Mouse (Mus musculus): Measurements from ENCODE around the gene Wsb1. TPM values are rescaled to one million over a fixed set of nuclear protein-coding genes. Genes with fewer than 3 reads are reported as not detected.

Wsb1 gene
- polyA plus RNA-seq, 1 experiment from 2014 or later = 469 TPM

DNA sequence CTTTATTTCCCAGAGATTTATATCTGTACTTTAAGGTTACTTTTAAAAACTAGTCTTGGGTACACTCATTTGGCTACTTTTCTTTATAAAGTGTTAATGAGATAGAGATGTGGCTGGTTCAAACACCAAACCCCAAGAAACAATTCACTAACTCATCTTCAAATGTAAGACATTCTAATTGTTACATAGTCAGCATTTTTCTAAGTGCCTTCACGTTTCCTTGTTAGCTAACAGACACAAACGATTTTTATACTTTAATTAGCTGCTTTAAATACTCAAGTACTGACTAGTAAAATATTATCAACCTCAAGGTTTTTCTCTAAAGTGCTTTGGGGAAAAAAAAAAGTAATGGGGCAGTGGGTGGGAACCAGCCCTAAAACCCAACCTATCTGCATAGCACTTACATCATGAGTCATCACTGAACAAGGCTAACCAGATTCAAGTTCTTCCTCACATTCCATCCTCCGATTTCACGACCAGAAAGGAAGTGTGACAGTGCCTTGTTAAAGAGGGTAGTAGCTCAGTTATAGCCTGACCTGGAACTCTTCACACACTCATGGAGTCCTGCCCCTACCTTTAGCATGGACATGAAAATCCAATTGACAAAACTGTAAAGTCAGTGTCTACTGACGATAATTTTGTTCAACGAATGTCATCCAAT, 1.5 kb downstream of the Wsb1 start:
- Histone ChIP-seq H3K4me1 (replicated peaks; ENCODE audit: control insufficient read depth, insufficient read depth, low read length) (no peaks in the 10 kb centered on the region; the same call in 1 of the 2 replicates), H3K4me2 (replicated peaks; ENCODE audit: low read depth, low read length) (peak overlapping the region; percentile 47), H3K27me3 (ENCODE audit: control insufficient read depth, insufficient read depth, low read length) (no peaks in the 10 kb centered on the region), H3K9me3 (ENCODE audit: control insufficient read depth, low read length) (no peaks in the 10 kb centered on the region), H3K9ac (ENCODE audit: low read depth, low read length) (peak overlapping the region; percentile 97), H3K36me3 (ENCODE audit: control insufficient read depth, insufficient read depth, low read length) (peaks cover 2% of the 10 kb centered on the region; the same call in 1 of the 2 replicates), H3K27ac (ENCODE audit: low read depth, low read length) (no peak overlapping the region), H3K4me3 (ENCODE audit: low read depth, low read length) (peak overlapping the region; percentile 88)
- DNase-seq (ENCODE audit: low spot score) = peak; percentile 47
- ATAC-seq (ENCODE audit: low FRiP score) = no peak
- 28% methylated on average over 6 of the region's 6 CpGs for WGBS

DNA sequence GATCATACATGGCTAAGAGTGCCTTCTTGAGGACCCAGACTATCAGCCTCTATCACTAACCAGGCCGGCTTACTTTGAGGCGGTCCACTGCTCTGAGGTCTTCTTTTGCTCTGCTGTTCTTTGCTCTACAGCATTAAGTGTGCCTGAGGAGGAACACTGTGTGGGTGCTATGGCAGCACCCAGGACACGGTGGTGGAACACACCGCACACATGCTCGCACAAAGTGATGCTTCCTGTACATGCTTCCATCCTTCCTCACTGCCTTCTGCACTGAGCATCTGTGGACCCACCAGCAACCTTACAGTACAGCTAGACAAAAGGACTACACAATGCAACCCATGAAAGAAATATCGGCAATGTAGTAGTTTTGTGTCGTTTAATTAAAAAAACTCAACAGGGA, 15.4 kb downstream of the Wsb1 start:
- Histone ChIP-seq H3K4me3 (ENCODE audit: low read depth, low read length) (no peak overlapping the region), H3K9ac (ENCODE audit: low read depth, low read length) (no peak overlapping the region), H3K4me1 (replicated peaks; ENCODE audit: control insufficient read depth, insufficient read depth, low read length) (no peaks in the 10 kb centered on the region), H3K27me3 (ENCODE audit: control insufficient read depth, insufficient read depth, low read length) (no peaks in the 10 kb centered on the region), H3K27ac (ENCODE audit: low read depth, low read length) (no peak overlapping the region), H3K4me2 (replicated peaks; ENCODE audit: low read depth, low read length) (no peak overlapping the region), H3K9me3 (ENCODE audit: control insufficient read depth, low read length) (no peaks in the 10 kb centered on the region; the same call in 1 of the 2 replicates), H3K36me3 (ENCODE audit: control insufficient read depth, insufficient read depth, low read length) (peaks cover 25% of the 10 kb centered on the region)
- 97% methylated on average over 7 of the region's 7 CpGs for WGBS
- DNase-seq (ENCODE audit: low spot score) = no peak
- no peak for ATAC-seq (ENCODE audit: low FRiP score)

GRCm38 (mm10) chr11:79238398-79238752, 16.1 kb downstream of the Wsb1 start:
- DNase-seq (ENCODE audit: low spot score) (peak; percentile 52), ATAC-seq (ENCODE audit: low FRiP score) (no peak)
- no peaks in the 10 kb centered on the region; the same call in 1 of the 2 replicates for H3K9me3 ChIP-seq (ENCODE audit: control insufficient read depth, low read length)
- WGBS = 39% methylated on average over 1 of the region's 1 CpGs
- no peak overlapping the region for H3K27ac ChIP-seq (ENCODE audit: low read depth, low read length)
- H3K27me3 ChIP-seq (ENCODE audit: control insufficient read depth, insufficient read depth, low read length) = no peaks in the 10 kb centered on the region
- no peak overlapping the region for H3K4me3 ChIP-seq (ENCODE audit: low read depth, low read length)
- H3K9ac ChIP-seq (ENCODE audit: low read depth, low read length) = no peak overlapping the region
- H3K36me3 ChIP-seq (ENCODE audit: control insufficient read depth, insufficient read depth, low read length) = peaks cover 25% of the 10 kb centered on the region
- H3K4me2 ChIP-seq (replicated peaks; ENCODE audit: low read depth, low read length) = no peak overlapping the region
- no peaks in the 10 kb centered on the region for H3K4me1 ChIP-seq (replicated peaks; ENCODE audit: control insufficient read depth, insufficient read depth, low read length)

- no peak for DNase-seq (ENCODE audit: low spot score)
- H3K4me2 ChIP-seq (replicated peaks; ENCODE audit: low read depth, low read length) = no peak overlapping the region
- H3K4me3 ChIP-seq (ENCODE audit: low read depth, low read length) = no peak overlapping the region
- no peak overlapping the region for H3K9ac ChIP-seq (ENCODE audit: low read depth, low read length)
- no peaks in the 10 kb centered on the region; the same call in 1 of the 2 replicates for H3K9me3 ChIP-seq (ENCODE audit: control insufficient read depth, low read length)
- ATAC-seq (ENCODE audit: low FRiP score) = no peak
- no peaks in the 10 kb centered on the region for H3K27me3 ChIP-seq (ENCODE audit: control insufficient read depth, insufficient read depth, low read length)
- WGBS = 93% methylated on average over 11 of the region's 11 CpGs
- H3K27ac ChIP-seq (ENCODE audit: low read depth, low read length) = no peak overlapping the region
- H3K4me1 ChIP-seq (replicated peaks; ENCODE audit: control insufficient read depth, insufficient read depth, low read length) = no peaks in the 10 kb centered on the region
- H3K36me3 ChIP-seq (ENCODE audit: control insufficient read depth, insufficient read depth, low read length) = peaks cover 24% of the 10 kb centered on the region
These were observed 16.6 kb downstream of the Wsb1 start for GRCm38 (mm10) chr11:79237644-79238397.

GRCm38 (mm10) chr11:79230251-79230570, 24.3 kb downstream of the Wsb1 start:
- no peak overlapping the region for H3K4me3 ChIP-seq (ENCODE audit: low read depth, low read length)
- no peaks in the 10 kb centered on the region for H3K9me3 ChIP-seq (ENCODE audit: control insufficient read depth, low read length)
- 93% methylated on average over 13 of the region's 13 CpGs for WGBS
- no peak for DNase-seq (ENCODE audit: low spot score)
- no peaks in the 10 kb centered on the region for H3K4me1 ChIP-seq (replicated peaks; ENCODE audit: control insufficient read depth, insufficient read depth, low read length)
- H3K9ac ChIP-seq (ENCODE audit: low read depth, low read length) = no peak overlapping the region
- no peaks in the 10 kb centered on the region for H3K36me3 ChIP-seq (ENCODE audit: control insufficient read depth, insufficient read depth, low read length)
- H3K27me3 ChIP-seq (ENCODE audit: control insufficient read depth, insufficient read depth, low read length) = no peaks in the 10 kb centered on the region
- H3K27ac ChIP-seq (ENCODE audit: low read depth, low read length) = no peak overlapping the region
- H3K4me2 ChIP-seq (replicated peaks; ENCODE audit: low read depth, low read length) = no peak overlapping the region
- ATAC-seq (ENCODE audit: low FRiP score) = no peak

DNA sequence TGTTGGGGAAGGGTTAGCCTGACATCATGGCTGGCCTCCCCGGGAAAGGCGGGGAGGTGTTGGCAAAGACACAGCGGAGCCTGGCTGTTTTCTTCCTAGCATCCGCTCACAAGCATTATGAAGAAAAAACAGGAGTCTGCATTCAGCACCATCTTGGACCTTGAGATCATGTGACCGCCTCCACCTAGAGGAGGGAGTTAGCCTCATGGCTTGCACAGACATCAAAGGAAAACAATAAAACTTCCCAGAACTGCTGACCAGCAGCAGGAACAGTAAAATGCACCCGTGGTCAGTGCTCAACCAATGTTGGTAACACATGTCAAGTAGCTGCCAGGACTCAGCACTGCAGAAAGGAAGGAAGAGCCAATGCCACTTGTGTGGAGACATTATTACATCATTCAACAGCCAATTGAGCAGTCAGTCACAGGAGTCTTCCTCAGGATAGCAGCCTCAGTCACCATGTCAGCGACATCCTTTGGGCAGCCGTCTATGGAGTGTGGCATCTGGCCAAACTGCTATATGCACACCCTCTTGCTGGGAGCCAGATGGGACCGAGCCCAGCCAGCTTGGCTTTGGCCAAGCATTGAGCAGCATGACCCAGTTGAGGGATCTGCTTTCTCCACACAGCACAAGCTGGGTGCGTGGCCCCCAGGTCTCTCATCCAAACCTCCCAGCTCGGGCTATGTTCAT, 24.8 kb downstream of the Wsb1 start:
- Histone ChIP-seq H3K9me3 (ENCODE audit: control insufficient read depth, low read length) (no peaks in the 10 kb centered on the region), H3K4me3 (ENCODE audit: low read depth, low read length) (no peak overlapping the region), H3K4me2 (replicated peaks; ENCODE audit: low read depth, low read length) (no peak overlapping the region), H3K9ac (ENCODE audit: low read depth, low read length) (no peak overlapping the region), H3K27ac (ENCODE audit: low read depth, low read length) (no peak overlapping the region), H3K4me1 (replicated peaks; ENCODE audit: control insufficient read depth, insufficient read depth, low read length) (peaks cover under 1% of the 10 kb centered on the region; the same call in 1 of the 2 replicates), H3K36me3 (ENCODE audit: control insufficient read depth, insufficient read depth, low read length) (no peaks in the 10 kb centered on the region), H3K27me3 (ENCODE audit: control insufficient read depth, insufficient read depth, low read length) (no peaks in the 10 kb centered on the region)
- ATAC-seq (ENCODE audit: low FRiP score) (no peak), DNase-seq (ENCODE audit: low spot score) (no peak)
- WGBS = 89% methylated on average over 11 of the region's 11 CpGs

DNA sequence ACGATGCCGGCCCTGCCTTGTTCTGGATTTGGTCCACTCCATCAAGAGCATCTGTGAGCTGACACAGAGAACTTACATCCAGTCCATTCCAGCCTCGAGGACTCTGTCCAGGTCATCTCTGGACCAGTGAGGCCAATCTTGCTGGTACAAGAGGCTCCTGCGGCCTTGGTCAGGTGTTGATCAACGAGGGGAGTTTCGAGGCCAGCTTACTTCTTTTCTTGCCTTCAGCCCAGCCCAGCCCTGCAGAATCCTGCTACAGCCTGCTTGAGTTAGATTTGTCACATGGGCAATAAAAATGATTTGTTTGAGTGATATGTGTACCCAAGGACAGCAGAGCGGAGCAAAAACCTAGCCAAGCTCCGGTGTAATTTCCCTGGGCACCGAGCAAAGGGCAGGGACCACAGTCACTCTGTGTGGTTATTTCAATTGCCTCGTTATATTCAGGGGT, 25.4 kb downstream of the Wsb1 start:
- H3K9ac ChIP-seq (ENCODE audit: low read depth, low read length) = no peak overlapping the region
- H3K4me2 ChIP-seq (replicated peaks; ENCODE audit: low read depth, low read length) = no peak overlapping the region
- ATAC-seq (ENCODE audit: low FRiP score) = no peak
- no peak overlapping the region for H3K27ac ChIP-seq (ENCODE audit: low read depth, low read length)
- no peak overlapping the region for H3K4me3 ChIP-seq (ENCODE audit: low read depth, low read length)
- no peaks in the 10 kb centered on the region for H3K9me3 ChIP-seq (ENCODE audit: control insufficient read depth, low read length)
- WGBS = 88% methylated on average over 10 of the region's 10 CpGs
- DNase-seq (ENCODE audit: low spot score) = no peak
- H3K27me3 ChIP-seq (ENCODE audit: control insufficient read depth, insufficient read depth, low read length) = no peaks in the 10 kb centered on the region
- H3K4me1 ChIP-seq (replicated peaks; ENCODE audit: control insufficient read depth, insufficient read depth, low read length) = peaks cover 3% of the 10 kb centered on the region; the same call in 1 of the 2 replicates
- no peaks in the 10 kb centered on the region for H3K36me3 ChIP-seq (ENCODE audit: control insufficient read depth, insufficient read depth, low read length)

GRCm38 (mm10) chr11:79228089-79228488, 26.4 kb downstream of the Wsb1 start:
- H3K9me3 ChIP-seq (ENCODE audit: control insufficient read depth, low read length) = no peaks in the 10 kb centered on the region
- H3K4me3 ChIP-seq (ENCODE audit: low read depth, low read length) = no peak overlapping the region
- no peaks in the 10 kb centered on the region for H3K27me3 ChIP-seq (ENCODE audit: control insufficient read depth, insufficient read depth, low read length)
- WGBS = 100% methylated on average over 2 of the region's 2 CpGs
- no peak overlapping the region for H3K4me2 ChIP-seq (replicated peaks; ENCODE audit: low read depth, low read length)
- ATAC-seq (ENCODE audit: low FRiP score) (no peak), DNase-seq (ENCODE audit: low spot score) (no peak)
- no peak overlapping the region for H3K9ac ChIP-seq (ENCODE audit: low read depth, low read length)
- peaks cover 3% of the 10 kb centered on the region; the same call in 1 of the 2 replicates for H3K4me1 ChIP-seq (replicated peaks; ENCODE audit: control insufficient read depth, insufficient read depth, low read length)
- no peak overlapping the region for H3K27ac ChIP-seq (ENCODE audit: low read depth, low read length)
- no peaks in the 10 kb centered on the region for H3K36me3 ChIP-seq (ENCODE audit: control insufficient read depth, insufficient read depth, low read length)

Measured in hindbrain, embryonic 11.5 days (tissue).